Mouse (Mus musculus): ENCODE data around the gene Tspear. TPM values are rescaled to one million over a fixed set of nuclear protein-coding genes. Genes with fewer than 3 reads are reported as not detected.

Gene Tspear
- polyA plus RNA-seq (2014; fragmentation: Nextera tagmentation; extraction: Ambion mirVana), result 0.45 and 0.55 TPM in 2 replicates

DNA sequence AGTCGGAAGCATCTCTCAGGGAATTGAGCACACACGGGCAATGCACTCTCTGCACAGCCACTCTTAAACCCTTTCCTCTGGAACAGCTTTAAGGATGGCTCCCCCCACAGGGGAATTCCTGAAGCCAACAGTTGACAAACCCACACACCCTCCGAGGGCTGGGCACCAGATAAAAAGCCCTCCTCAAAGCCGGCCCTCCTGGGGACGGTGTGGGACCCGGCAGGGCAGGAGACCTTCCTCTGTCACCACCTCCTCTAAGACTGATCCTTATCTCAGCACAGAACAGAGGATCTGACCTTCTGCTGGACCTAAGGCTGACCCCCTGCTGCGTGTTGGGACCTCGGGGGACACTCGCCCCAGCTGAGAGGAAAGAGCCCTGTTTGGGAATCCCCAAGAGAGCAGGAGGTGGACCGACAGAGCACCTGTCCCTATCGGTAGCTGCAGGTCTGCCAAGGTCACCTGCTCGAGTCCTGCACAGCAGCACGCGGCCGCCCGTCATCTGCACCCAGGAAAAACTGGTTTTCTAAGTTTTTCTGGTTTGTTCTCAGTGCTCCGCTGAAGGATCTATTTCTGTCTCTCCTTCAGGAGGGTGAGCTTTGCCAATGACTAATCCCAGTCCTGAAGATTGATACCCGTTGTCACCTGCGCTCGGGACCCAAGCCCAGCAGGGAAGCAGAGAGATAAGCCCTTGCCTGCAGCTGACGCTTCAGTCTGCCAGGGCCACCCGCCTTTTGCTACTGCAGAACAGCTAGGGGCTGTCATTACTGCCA lies at the start of gene Tspear:
Gene Tspear (plus strand): TSS at position 675 of the 770 bp plus-strand sequence.
- H3K9ac ChIP-seq (ENCODE audit: low read length), result no peak within 1 kb of the TSS
- H3K4me1 ChIP-seq (ENCODE audit: control insufficient read depth, insufficient read depth, low read length), result no peaks in the 10 kb centered on the region
- peaks cover 6% of the 10 kb centered on the region; the same call in 1 of the 2 replicates for H3K27me3 ChIP-seq (replicated peaks; ENCODE audit: control insufficient read depth, insufficient read depth, low read length)
- ATAC-seq (no peak), DNase-seq (ENCODE audit: low spot score) (no peak)
- H3K36me3 ChIP-seq (ENCODE audit: control insufficient read depth, insufficient read depth, low read length), result no peaks in the 10 kb centered on the region
- no peaks in the 10 kb centered on the region for H3K9me3 ChIP-seq (replicated peaks; ENCODE audit: control insufficient read depth, low read length)
- WGBS, result 9% methylated on average over 22 of the region's 22 CpGs
- no peak within 1 kb of the TSS for H3K4me3 ChIP-seq (ENCODE audit: low read depth, low read length)
- H3K27ac ChIP-seq (ENCODE audit: low read depth, low read length), result no peak within 1 kb of the TSS
- H3K4me2 ChIP-seq (ENCODE audit: low read length), result no peak within 1 kb of the TSS

DNA sequence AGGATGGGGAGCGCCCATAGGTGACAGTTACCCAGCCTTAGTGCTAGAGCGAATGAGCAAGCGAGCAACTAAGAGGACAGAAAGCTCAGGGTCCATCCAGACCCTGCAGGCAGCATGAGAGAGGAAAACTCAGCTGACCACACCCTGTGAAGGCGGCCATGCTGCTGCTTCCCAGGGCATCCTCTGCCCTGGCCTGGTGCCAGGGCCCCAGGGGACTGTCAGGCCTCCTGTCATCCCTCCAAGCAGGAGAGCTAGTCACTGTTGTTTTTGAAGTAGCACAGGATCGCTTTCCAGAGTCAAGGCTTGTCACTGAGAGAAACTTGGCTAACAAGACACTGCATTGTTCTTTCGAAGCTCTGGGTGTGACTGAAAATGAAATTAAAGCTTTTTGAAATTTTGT lies 47.4 kb upstream of the Tspear start:
- ATAC-seq (no peak), DNase-seq (ENCODE audit: low spot score) (no peak)
- Histone ChIP-seq H3K9me3 (replicated peaks; ENCODE audit: control insufficient read depth, low read length) (no peaks in the 10 kb centered on the region), H3K27me3 (replicated peaks; ENCODE audit: control insufficient read depth, insufficient read depth, low read length) (no peaks in the 10 kb centered on the region), H3K36me3 (ENCODE audit: control insufficient read depth, insufficient read depth, low read length) (peaks cover 82% of the 10 kb centered on the region), H3K4me1 (ENCODE audit: control insufficient read depth, insufficient read depth, low read length) (no peaks in the 10 kb centered on the region), H3K4me3 (ENCODE audit: low read depth, low read length) (no peak overlapping the region), H3K27ac (ENCODE audit: low read depth, low read length) (no peak overlapping the region), H3K9ac (ENCODE audit: low read length) (no peak overlapping the region), H3K4me2 (ENCODE audit: low read length) (no peak overlapping the region)
- 74% methylated on average over 6 of the region's 6 CpGs for whole genome bisulfite sequencing

DNA sequence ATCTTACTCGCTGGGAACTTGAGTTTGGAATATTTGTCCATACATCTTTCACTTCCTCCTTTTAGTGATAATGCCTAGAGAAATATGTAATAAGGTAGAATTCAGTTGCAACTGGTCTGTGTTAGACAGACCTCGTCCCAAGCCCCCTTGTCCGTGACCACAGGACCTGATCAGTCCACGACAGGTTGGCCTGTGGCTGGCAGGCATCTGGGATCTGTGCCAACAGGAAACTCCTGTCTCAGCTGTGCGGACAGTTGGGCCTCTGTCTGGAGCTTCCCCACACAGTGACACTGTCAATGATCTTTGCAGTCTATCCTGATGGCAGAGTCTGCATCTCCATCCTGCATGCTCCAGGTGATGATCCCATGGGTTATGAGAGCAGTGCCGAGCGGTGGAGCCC lies 43.2 kb upstream of the Tspear start:
- Histone ChIP-seq H3K4me2 (ENCODE audit: low read length) (no peak overlapping the region), H3K9ac (ENCODE audit: low read length) (no peak overlapping the region), H3K9me3 (replicated peaks; ENCODE audit: control insufficient read depth, low read length) (no peaks in the 10 kb centered on the region), H3K27me3 (replicated peaks; ENCODE audit: control insufficient read depth, insufficient read depth, low read length) (no peaks in the 10 kb centered on the region), H3K4me3 (ENCODE audit: low read depth, low read length) (no peak overlapping the region), H3K36me3 (ENCODE audit: control insufficient read depth, insufficient read depth, low read length) (peaks cover 81% of the 10 kb centered on the region), H3K4me1 (ENCODE audit: control insufficient read depth, insufficient read depth, low read length) (no peaks in the 10 kb centered on the region), H3K27ac (ENCODE audit: low read depth, low read length) (no peak overlapping the region)
- ATAC-seq (no peak), DNase-seq (ENCODE audit: low spot score) (no peak)
- WGBS, result 84% methylated on average over 7 of the region's 7 CpGs

DNA sequence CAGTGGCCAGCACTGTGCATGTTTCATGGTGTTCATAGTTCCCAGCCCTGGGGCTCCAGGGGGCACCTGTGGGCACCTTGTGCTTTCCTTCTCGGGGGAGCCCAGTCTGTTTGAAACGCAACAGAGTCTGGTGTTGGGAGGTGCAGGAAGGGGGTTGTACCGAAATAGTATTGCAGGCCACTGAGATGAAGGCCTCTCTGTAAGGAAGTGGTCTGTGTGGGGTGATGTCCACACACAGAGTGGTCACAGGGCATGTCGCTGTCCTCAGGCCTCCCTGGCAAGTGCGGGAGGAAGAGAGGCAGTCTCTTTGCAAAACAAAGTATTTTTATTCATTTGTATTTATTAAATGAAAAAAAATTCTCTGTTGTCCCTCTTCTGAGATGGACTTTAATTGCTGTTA lies 40.8 kb upstream of the Tspear start:
- no peaks in the 10 kb centered on the region for H3K4me1 ChIP-seq (ENCODE audit: control insufficient read depth, insufficient read depth, low read length)
- H3K36me3 ChIP-seq (ENCODE audit: control insufficient read depth, insufficient read depth, low read length), result peaks cover 63% of the 10 kb centered on the region
- no peak overlapping the region for H3K4me3 ChIP-seq (ENCODE audit: low read depth, low read length)
- ATAC-seq (no peak), DNase-seq (ENCODE audit: low spot score) (no peak)
- WGBS, result 97% methylated on average over 5 of the region's 5 CpGs
- no peak overlapping the region for H3K4me2 ChIP-seq (ENCODE audit: low read length)
- no peaks in the 10 kb centered on the region for H3K27me3 ChIP-seq (replicated peaks; ENCODE audit: control insufficient read depth, insufficient read depth, low read length)
- H3K9me3 ChIP-seq (replicated peaks; ENCODE audit: control insufficient read depth, low read length), result no peaks in the 10 kb centered on the region
- no peak overlapping the region for H3K27ac ChIP-seq (ENCODE audit: low read depth, low read length)
- no peak overlapping the region for H3K9ac ChIP-seq (ENCODE audit: low read length)

DNA sequence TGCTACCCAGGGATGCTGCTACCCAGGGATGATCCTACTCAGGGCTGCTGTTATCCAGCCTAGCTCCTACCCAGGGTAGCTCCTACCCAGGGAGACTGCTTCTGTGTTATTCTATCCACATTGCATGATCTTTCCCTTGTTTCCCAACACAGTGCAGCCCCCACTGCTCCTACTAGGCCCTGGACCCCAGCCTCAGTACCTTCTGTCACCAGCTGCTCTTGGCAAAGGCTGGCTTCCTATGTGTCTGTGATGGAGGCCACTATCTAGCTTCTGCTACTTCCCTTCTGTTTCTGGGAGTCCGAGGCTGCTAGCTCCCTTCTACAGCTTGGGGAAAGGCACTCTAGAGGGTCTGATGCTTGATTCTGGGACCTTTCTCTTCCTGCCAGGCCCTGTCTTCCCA lies 38.9 kb upstream of the Tspear start:
- Histone ChIP-seq H3K4me1 (ENCODE audit: control insufficient read depth, insufficient read depth, low read length) (no peaks in the 10 kb centered on the region), H3K27me3 (replicated peaks; ENCODE audit: control insufficient read depth, insufficient read depth, low read length) (no peaks in the 10 kb centered on the region), H3K4me2 (ENCODE audit: low read length) (no peak overlapping the region), H3K36me3 (ENCODE audit: control insufficient read depth, insufficient read depth, low read length) (peaks cover 44% of the 10 kb centered on the region), H3K4me3 (ENCODE audit: low read depth, low read length) (no peak overlapping the region), H3K9ac (ENCODE audit: low read length) (no peak overlapping the region), H3K9me3 (replicated peaks; ENCODE audit: control insufficient read depth, low read length) (no peaks in the 10 kb centered on the region), H3K27ac (ENCODE audit: low read depth, low read length) (no peak overlapping the region)
- DNase-seq (ENCODE audit: low spot score) (peak; percentile 22), ATAC-seq (peak; percentile 33; the same call in 1 of the 2 replicates)
- 74% methylated on average over 1 of the region's 1 CpGs for WGBS

DNA sequence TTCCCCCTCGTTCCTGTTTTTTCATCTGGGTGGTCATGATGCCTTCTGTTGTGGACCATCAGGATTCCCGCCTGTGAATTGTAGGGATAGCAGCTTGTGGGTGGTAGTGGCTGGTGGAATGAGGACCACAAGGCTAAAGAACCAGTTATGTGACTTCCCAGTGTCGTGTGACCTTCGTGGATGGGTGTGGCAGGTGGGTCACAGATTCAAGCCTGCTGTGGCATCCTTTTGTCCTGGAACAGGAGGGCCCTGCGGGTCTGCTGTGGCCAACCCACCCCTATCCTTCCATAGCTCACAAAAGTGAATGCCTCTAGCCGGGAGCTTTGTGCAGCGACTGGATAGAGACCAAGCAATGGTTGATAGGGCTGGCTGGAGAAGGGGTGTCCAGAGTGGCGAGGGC lies 38.5 kb upstream of the Tspear start:
- no peaks in the 10 kb centered on the region for H3K9me3 ChIP-seq (replicated peaks; ENCODE audit: control insufficient read depth, low read length)
- H3K36me3 ChIP-seq (ENCODE audit: control insufficient read depth, insufficient read depth, low read length), result peaks cover 40% of the 10 kb centered on the region
- DNase-seq (ENCODE audit: low spot score) (no peak), ATAC-seq (no peak)
- 84% methylated on average over 8 of the region's 8 CpGs for WGBS
- H3K4me1 ChIP-seq (ENCODE audit: control insufficient read depth, insufficient read depth, low read length), result no peaks in the 10 kb centered on the region
- H3K4me2 ChIP-seq (ENCODE audit: low read length), result no peak overlapping the region
- H3K27ac ChIP-seq (ENCODE audit: low read depth, low read length), result no peak overlapping the region
- H3K9ac ChIP-seq (ENCODE audit: low read length), result no peak overlapping the region
- H3K4me3 ChIP-seq (ENCODE audit: low read depth, low read length), result no peak overlapping the region
- no peaks in the 10 kb centered on the region for H3K27me3 ChIP-seq (replicated peaks; ENCODE audit: control insufficient read depth, insufficient read depth, low read length)

DNA sequence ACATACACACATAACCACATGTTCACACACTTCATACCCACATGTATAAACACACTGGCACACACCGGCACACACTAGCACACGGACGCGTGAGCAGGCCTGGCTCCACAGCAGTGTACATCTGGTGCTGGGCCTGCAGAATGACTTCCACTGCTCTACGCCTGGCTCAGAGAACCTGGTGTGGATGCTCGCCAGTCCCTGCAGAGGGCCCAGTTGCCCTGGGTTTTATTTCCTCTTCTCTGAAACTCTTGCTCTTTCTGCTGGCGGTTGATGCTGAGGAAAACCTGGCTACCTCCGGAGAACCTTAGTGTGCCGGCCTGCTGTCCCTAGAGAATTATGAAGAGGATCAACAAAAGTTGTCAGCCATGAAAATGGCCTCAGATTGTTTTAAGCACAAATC lies 34.3 kb upstream of the Tspear start:
- DNase-seq (ENCODE audit: low spot score), result no peak
- no peaks in the 10 kb centered on the region for H3K9me3 ChIP-seq (replicated peaks; ENCODE audit: control insufficient read depth, low read length)
- ATAC-seq, result no peak
- no peaks in the 10 kb centered on the region for H3K4me1 ChIP-seq (ENCODE audit: control insufficient read depth, insufficient read depth, low read length)
- H3K36me3 ChIP-seq (ENCODE audit: control insufficient read depth, insufficient read depth, low read length), result no peaks in the 10 kb centered on the region
- H3K27ac ChIP-seq (ENCODE audit: low read depth, low read length), result no peak overlapping the region
- H3K9ac ChIP-seq (ENCODE audit: low read length), result no peak overlapping the region
- no peak overlapping the region for H3K4me2 ChIP-seq (ENCODE audit: low read length)
- H3K4me3 ChIP-seq (ENCODE audit: low read depth, low read length), result no peak overlapping the region
- no peaks in the 10 kb centered on the region for H3K27me3 ChIP-seq (replicated peaks; ENCODE audit: control insufficient read depth, insufficient read depth, low read length)
- 88% methylated on average over 9 of the region's 9 CpGs for WGBS

DNA sequence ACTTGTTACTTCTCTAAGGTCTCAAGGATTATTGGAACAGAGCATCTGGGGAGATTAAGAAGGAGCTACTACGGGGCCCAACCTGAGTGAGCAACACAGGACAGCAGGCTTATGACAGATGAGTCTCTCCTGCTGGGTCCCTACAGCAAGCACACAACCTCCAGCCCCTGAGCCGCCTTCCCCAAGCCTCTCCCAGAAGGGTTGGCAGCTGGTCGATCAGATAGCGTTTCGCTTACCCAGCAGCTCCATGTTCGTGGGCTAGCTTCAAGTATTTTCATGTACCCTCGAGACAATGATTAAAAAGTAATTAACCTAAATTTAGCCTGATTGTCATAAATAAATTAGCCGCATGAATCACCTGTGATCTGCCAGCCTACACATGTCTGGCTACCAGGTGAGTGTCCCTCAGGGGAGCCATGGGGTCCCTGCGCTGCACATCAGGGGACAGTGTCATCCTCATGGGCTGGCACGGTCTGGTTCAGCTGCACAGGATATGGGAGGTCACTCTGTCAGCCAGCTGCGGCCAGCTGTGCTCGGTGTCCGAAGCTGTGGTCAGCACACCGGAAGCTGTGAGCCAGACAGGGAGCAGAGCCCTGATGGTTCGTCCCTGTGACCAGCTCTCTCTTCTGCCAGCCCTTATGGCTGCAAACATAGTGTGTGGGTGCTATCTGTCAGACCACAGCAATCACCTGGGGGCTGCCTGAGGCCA lies 27.9 kb upstream of the Tspear start:
- no peaks in the 10 kb centered on the region for H3K36me3 ChIP-seq (ENCODE audit: control insufficient read depth, insufficient read depth, low read length)
- no peak overlapping the region for H3K27ac ChIP-seq (ENCODE audit: low read depth, low read length)
- H3K9ac ChIP-seq (ENCODE audit: low read length), result no peak overlapping the region
- no peak for DNase-seq (ENCODE audit: low spot score)
- ATAC-seq, result no peak
- 84% methylated on average over 15 of the region's 15 CpGs for WGBS
- H3K4me1 ChIP-seq (ENCODE audit: control insufficient read depth, insufficient read depth, low read length), result no peaks in the 10 kb centered on the region
- H3K4me3 ChIP-seq (ENCODE audit: low read depth, low read length), result no peak overlapping the region
- H3K9me3 ChIP-seq (replicated peaks; ENCODE audit: control insufficient read depth, low read length), result no peaks in the 10 kb centered on the region
- no peak overlapping the region for H3K4me2 ChIP-seq (ENCODE audit: low read length)
- H3K27me3 ChIP-seq (replicated peaks; ENCODE audit: control insufficient read depth, insufficient read depth, low read length), result no peaks in the 10 kb centered on the region
